Mouse (Mus musculus): ENCODE results near the gene Nedd9.
"Not testable (repeated sequence)": the region's sequence is repeated elsewhere in the genome, so short reads cannot be mapped to it uniquely, and the experiment has no call there.

Gene Nedd9

GRCm38 (mm10) chr13:41321433-41321832 lies 165.7 kb downstream of the Nedd9 start:
- DNase-seq (ENCODE audit: low read depth in 2 of 2, low spot score in 2 of 2): no peak

GRCm38 (mm10) chr13:41320749-41321148 lies 166.4 kb downstream of the Nedd9 start:
- no peak for DNase-seq (ENCODE audit: low read depth in 2 of 2, low spot score in 2 of 2)

DNA sequence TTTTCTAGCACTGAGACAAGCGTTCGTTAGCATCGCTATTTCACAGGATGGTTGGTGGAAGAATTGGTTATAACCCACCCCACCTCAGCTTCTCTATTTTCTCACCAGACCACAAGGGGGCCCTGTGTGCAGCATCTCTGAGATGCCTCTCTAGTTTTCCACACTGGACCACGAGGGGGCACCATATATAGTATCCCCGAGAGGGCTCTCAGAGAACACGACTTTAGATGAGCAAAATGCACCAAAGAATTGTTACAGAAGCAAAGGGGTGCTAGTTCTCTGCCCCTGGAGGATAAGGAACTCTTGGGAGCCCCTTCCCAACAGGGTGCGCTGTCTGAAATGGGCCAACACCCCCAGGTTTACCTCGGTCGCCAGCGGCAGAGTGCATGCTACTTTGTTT lies 184.4 kb downstream of the Nedd9 start:
- DNase-seq (ENCODE audit: low read depth in 2 of 2, low spot score in 2 of 2): peak; percentile 80 to 88

GRCm38 (mm10) chr13:41300037-41300436 lies 187.1 kb downstream of the Nedd9 start:
- DNase-seq (ENCODE audit: low read depth in 2 of 2, low spot score in 2 of 2): no peak

GRCm38 (mm10) chr13:41298996-41299395 lies 188.2 kb downstream of the Nedd9 start:
- no peak for DNase-seq (ENCODE audit: low read depth in 2 of 2, low spot score in 2 of 2)

DNA sequence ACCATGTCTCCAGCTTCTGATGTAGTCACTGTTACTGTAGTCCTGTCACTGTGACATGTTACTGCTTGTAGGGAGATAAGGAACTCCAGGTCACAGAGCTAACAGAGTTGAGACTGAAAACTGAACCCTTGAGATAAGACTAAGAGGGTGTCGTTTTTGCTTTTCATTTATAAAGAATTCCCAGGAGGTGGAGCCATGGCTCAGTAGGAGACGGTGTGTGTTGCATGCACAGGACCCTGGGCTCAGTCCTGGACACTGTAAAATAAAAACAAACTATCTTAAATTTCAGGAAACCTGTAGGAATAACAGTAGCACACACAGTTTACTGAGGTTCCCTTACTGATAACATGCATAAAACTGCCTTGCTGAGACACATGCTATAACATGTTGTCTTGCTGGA lies 188.6 kb downstream of the Nedd9 start:
- DNase-seq (ENCODE audit: low read depth in 2 of 2, low spot score in 2 of 2): no peak

- no peak for DNase-seq (ENCODE audit: low read depth in 2 of 2, low spot score in 2 of 2)
Observed at GRCm38 (mm10) chr13:41296396-41296795, 190.8 kb downstream of the Nedd9 start.

DNA sequence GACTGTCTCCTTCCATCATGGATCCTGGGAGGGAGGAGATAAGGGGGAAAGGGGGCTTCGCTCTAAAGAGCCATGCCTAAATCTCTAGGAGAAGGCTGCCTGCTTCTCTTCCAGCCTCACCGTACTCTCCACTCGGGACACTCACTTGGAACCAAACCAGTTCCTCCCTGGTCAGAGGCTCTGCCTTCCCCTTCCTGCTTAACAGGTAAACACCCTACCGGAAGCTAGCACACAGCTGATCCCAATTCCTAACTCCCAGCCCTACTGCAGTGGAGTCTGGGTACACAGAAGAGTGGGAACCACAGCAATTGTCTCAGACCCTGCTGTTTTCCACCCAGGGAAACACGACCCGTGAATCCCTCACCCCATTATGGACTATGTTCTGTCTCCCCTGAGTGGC lies 191.3 kb downstream of the Nedd9 start:
- DNase-seq (ENCODE audit: low read depth in 2 of 2, low spot score in 2 of 2): no peak

- DNase-seq (ENCODE audit: low read depth in 2 of 2, low spot score in 2 of 2): no peak
Observed at GRCm38 (mm10) chr13:41293595-41293994, 193.6 kb downstream of the Nedd9 start.

GRCm38 (mm10) chr13:41291466-41291974 lies 195.6 kb downstream of the Nedd9 start:
- no peak for DNase-seq (ENCODE audit: low read depth in 2 of 2, low spot score in 2 of 2)

- DNase-seq (ENCODE audit: low read depth in 2 of 2, low spot score in 2 of 2): no peak
Observed at GRCm38 (mm10) chr13:41286285-41286684, 200.9 kb downstream of the Nedd9 start.

DNA sequence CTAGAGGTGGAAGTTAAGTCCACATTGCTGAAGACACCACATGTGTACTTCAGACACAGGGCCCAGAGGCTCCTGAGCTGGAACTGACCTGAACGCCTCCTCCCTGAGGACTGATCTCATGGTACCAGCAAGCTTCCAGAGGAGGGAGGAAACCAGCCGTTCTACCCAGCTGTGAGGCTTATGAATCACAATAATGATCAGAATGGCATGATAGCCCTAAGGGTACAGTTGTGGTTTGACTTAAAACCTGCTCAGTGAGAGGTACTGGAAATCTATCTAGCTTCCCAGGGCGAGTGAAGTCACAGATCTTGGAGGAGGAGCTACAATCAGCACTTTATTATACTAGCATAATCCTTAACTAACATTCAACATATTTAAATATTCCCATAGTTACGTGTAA lies 201.7 kb downstream of the Nedd9 start:
- no peak for DNase-seq (ENCODE audit: low read depth in 2 of 2, low spot score in 2 of 2)

DNA sequence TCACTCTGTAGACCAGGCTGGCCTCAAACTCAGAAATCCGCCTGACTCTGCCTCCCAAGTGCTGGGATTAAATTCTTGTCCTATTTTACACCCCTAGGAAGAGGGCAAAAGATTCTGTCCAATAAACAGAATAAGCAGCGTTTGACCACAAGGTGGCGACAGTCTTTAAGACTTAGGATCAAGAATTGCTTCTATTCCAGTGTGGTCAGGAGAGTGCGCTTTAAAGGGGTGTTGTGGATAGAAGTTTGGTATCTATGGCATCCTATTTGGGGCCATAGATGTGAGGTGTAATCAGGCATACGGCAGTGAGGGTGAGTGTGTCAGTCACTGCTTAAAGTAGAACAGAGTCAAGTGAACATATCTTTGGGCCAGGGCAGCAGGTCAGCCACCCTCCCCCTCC lies 203.9 kb downstream of the Nedd9 start:
- peak; percentile 46 to 68 for DNase-seq (ENCODE audit: low read depth in 2 of 2, low spot score in 2 of 2)

DNA sequence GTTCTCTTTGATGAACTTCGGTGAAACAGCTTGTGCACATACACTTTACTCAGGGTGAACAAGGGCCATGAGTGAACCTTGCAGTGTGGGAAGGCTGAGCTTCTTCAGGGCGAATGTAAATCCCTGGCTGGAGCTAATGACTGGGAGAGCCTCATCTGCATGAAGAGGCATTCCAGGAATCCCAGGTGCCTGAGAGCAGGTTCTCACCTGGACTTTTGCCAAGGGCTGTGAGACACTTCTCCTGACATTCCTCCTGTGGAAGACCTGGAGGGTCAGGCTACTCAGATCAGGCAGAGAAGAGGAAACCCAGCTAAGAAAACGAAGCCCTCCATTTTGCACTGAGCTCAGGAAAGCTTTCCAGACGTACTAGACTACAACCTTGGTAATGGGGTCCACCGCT lies 206.5 kb downstream of the Nedd9 start:
- DNase-seq (ENCODE audit: low read depth in 2 of 2, low spot score in 2 of 2): no peak

DNA sequence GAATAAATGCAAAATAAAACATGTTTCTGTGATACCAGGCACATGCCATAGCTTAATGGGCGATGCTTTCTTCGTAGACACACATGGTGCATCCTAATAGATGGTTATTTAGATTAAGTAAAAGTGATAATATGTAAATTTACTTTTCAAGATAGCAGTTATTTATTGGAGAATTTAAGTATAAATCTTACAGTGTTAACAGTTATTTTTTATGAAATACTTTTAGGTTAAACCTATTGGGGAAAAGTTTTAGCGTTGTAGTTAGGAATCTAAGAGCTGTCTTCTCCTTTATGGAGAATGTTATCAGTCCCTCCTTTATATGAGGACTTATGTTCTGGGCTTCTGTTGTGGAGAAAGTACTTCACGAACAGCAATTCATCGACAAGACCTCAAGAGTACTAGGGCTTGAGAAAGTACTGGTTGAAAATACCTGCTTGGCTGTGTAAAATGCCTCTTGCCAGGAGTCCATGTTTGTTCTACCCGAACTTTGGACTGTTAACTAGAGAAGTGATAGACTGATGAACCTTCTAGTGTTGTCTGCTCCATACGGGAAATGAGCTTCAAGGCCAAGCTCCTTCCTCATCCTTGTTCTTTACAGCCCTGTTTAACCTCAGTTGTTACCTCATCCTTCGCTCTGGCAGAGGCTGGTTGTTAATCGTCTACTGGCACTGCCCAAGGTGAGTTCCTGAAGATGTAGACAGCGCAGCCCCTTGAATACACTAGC lies 213.1 kb downstream of the Nedd9 start, which contains the start of gene Gm17364:
TSS of gene Gm17364 (minus strand) at position 51 of the 724 bp plus-strand sequence.
- no peak for DNase-seq (ENCODE audit: low read depth in 2 of 2, low spot score in 2 of 2)

GRCm38 (mm10) chr13:41267827-41268408 lies 219.2 kb downstream of the Nedd9 start:
- no peak for DNase-seq (ENCODE audit: low read depth in 2 of 2, low spot score in 2 of 2)

- DNase-seq (ENCODE audit: low read depth in 2 of 2, low spot score in 2 of 2): no peak
Observed at GRCm38 (mm10) chr13:41263304-41264006, 223.7 kb downstream of the Nedd9 start.

- not testable (repeated sequence) for DNase-seq (ENCODE audit: low read depth in 2 of 2, low spot score in 2 of 2)
Observed at GRCm38 (mm10) chr13:41261617-41262016, 225.5 kb downstream of the Nedd9 start.
